Comparison of ENCODE assay signal across 17 mouse cellular contexts in genomic region chr2:91460771-91461170, GRCm38 (mm10). TPM values are rescaled to one million over a fixed set of nuclear protein-coding genes. Genes with fewer than 3 reads are reported as not detected.
A peak's percentile ranks its signal among the peaks of the same experiment; 100 is the strongest.
DNase-seq lines count a peak whose midpoint lies in the region; ATAC-seq and TF ChIP-seq lines count a peak whose summit lies in the region.
"Had no signal": no experiment of that assay in that cellular context is flagged by ENCODE, and none has a peak within 500 bp of the region (broad histone marks: within the 10 kb centered on the region; RNA-seq: fewer than 3 reads in every experiment).

No protein-coding gene starts in this region.

- peaks cover 4% of the 10 kb centered on the region; the same call in 1 of the 2 replicates for H3K4me1 ChIP-seq in heart, adult 2 months (ENCODE audit: control insufficient read depth, insufficient read depth, low read length)
- H3K4me1 ChIP-seq in kidney, embryonic 16.5 days (ENCODE audit: insufficient read depth, low read length) = peaks cover 48% of the 10 kb centered on the region
- peaks cover 36% of the 10 kb centered on the region for H3K4me1 ChIP-seq in embryonic facial prominence, embryonic 13.5 days
- H3K4me1 ChIP-seq in heart, embryonic 16.5 days (ENCODE audit: control insufficient read depth, insufficient read depth, low read length) = peaks cover 34% of the 10 kb centered on the region

- WGBS in heart, adult 2 months = 70% methylated on average over 7 of the region's 7 CpGs
- 49% methylated on average over 7 of the region's 7 CpGs for WGBS in kidney, embryonic 16.5 days
- WGBS in embryonic facial prominence, embryonic 13.5 days = 57% methylated on average over 7 of the region's 7 CpGs
- 56% methylated on average over 7 of the region's 7 CpGs for WGBS in heart, embryonic 16.5 days

- 0 out of 2 replicates have a peak overlapping the region, but pooled peaks have one; percentile 3 for H3K4me2 ChIP-seq in kidney, embryonic 16.5 days (replicated peaks; ENCODE audit: low read depth, low read length)
- no peak overlapping the region for H3K4me2 ChIP-seq in embryonic facial prominence, embryonic 13.5 days
- no peak overlapping the region for H3K4me2 ChIP-seq in heart, embryonic 16.5 days (ENCODE audit: low read depth, low read length)

- H3K9ac ChIP-seq in heart, adult 2 months (ENCODE audit: low read depth, low read length) = no peak overlapping the region
- no peak overlapping the region for H3K9ac ChIP-seq in kidney, embryonic 16.5 days (replicated peaks; ENCODE audit: low read length)
- H3K9ac ChIP-seq in embryonic facial prominence, embryonic 13.5 days = peak overlapping the region; percentile 32; the same call in 1 of the 2 replicates
- no peak overlapping the region for H3K9ac ChIP-seq in heart, embryonic 16.5 days (ENCODE audit: low read length)
- H3K9ac ChIP-seq: hindbrain, embryonic 14.5 days; liver, embryonic 14.5 days had no signal

- no peak for DNase-seq in heart, adult 2 months
- no peak for DNase-seq in heart, postnatal 14 days
- no peak for DNase-seq in kidney, postnatal 25 days
- DNase-seq in cerebellum, adult 8-10 months = no peak
- DNase-seq: adrenal gland, postnatal 10 days; cerebellum, adult 9-10 months; kidney, adult 8-10 months; layer of hippocampus, postnatal 36 days; lung, postnatal 14 days; thymus, postnatal 36 days had no signal

- H3K4me3 ChIP-seq in heart, adult 2 months = no peak overlapping the region
- H3K4me3 ChIP-seq in kidney, embryonic 16.5 days (ENCODE audit: low read length) = no peak overlapping the region
- no peak overlapping the region for H3K4me3 ChIP-seq in embryonic facial prominence, embryonic 13.5 days
- H3K4me3 ChIP-seq in heart, embryonic 16.5 days (ENCODE audit: low read length) = no peak overlapping the region

- H3K9me3 ChIP-seq in kidney, embryonic 16.5 days (ENCODE audit: low read length) = no peaks in the 10 kb centered on the region
- no peaks in the 10 kb centered on the region for H3K9me3 ChIP-seq in embryonic facial prominence, embryonic 13.5 days
- H3K9me3 ChIP-seq in heart, embryonic 16.5 days (replicated peaks; ENCODE audit: control insufficient read depth, low read length) = peaks cover 4% of the 10 kb centered on the region; the same call in 1 of the 2 replicates

- no peak for TF ChIP-seq POLR2A in heart, adult 2 months (IDR thresholded peaks at IDR 0.05; ENCODE audit: insufficient read depth, low read depth, low read length)

- H3K79me2 ChIP-seq in heart, adult 2 months (replicated peaks; ENCODE audit: control insufficient read depth, insufficient read depth, low read length) = no peaks in the 10 kb centered on the region

- no peak for TF ChIP-seq EP300 in heart, adult 2 months (IDR thresholded peaks at IDR 0.05; ENCODE audit: insufficient read depth, low read depth, low read length)

- TF ChIP-seq CTCF in heart, adult 2 months (IDR thresholded peaks at IDR 0.05) = no peak

- ATAC-seq in kidney, embryonic 16.5 days (ENCODE audit: low FRiP score, low TSS enrichment) = no peak
- ATAC-seq in embryonic facial prominence, embryonic 13.5 days (ENCODE audit: insufficient number of reproducible peaks, insufficient read depth, low FRiP score, low TSS enrichment, low read depth) = no peak
- no peak for ATAC-seq in heart, embryonic 16.5 days (replicated peaks; ENCODE audit: extremely low read depth, insufficient read depth, low FRiP score)
- ATAC-seq: CD4-positive, CD25-positive, alpha-beta regulatory T cell, adult 4 months had no signal

- H3K27me3 ChIP-seq in heart, adult 2 months (ENCODE audit: control insufficient read depth, insufficient read depth, low read length) = no peaks in the 10 kb centered on the region
- no peaks in the 10 kb centered on the region for H3K27me3 ChIP-seq in kidney, embryonic 16.5 days (ENCODE audit: insufficient read depth, low read length)
- no peaks in the 10 kb centered on the region for H3K27me3 ChIP-seq in embryonic facial prominence, embryonic 13.5 days
- H3K27me3 ChIP-seq in heart, embryonic 16.5 days (ENCODE audit: control insufficient read depth, insufficient read depth, low read length) = no peaks in the 10 kb centered on the region

- no peaks in the 10 kb centered on the region for H3K36me3 ChIP-seq in heart, adult 2 months (ENCODE audit: control insufficient read depth, insufficient read depth, low read length)
- no peaks in the 10 kb centered on the region for H3K36me3 ChIP-seq in kidney, embryonic 16.5 days (ENCODE audit: insufficient read depth, low read length)
- H3K36me3 ChIP-seq in embryonic facial prominence, embryonic 13.5 days = no peaks in the 10 kb centered on the region
- no peaks in the 10 kb centered on the region for H3K36me3 ChIP-seq in heart, embryonic 16.5 days (ENCODE audit: control insufficient read depth, insufficient read depth)

- H3K27ac ChIP-seq in heart, adult 2 months = peak overlapping the region; percentile 57
- H3K27ac ChIP-seq in kidney, embryonic 16.5 days (ENCODE audit: low read length) = no peak overlapping the region
- H3K27ac ChIP-seq in embryonic facial prominence, embryonic 13.5 days = no peak overlapping the region
- H3K27ac ChIP-seq in heart, embryonic 16.5 days (ENCODE audit: low read length) = peak overlapping the region; percentile 78
- H3K27ac ChIP-seq: hindbrain, embryonic 14.5 days; liver, embryonic 14.5 days had no signal

- intact Hi-C loops in heart, adult 2 months (cut with DNase I) = no loop called here
- intact Hi-C loops in heart, postnatal 14 days (cut with DNase I) = no loop called here

RNA-seq across cellular contexts. Expression of gene Lrp4, which starts 3.5 kb away (rescaled TPM):
- 10 to 100 TPM; 10.6 to 12.3 TPM for total RNA-seq in heart, adult 2 months (2021)
- polyA plus RNA-seq in heart, adult 2 months (2012; rRNA removed) = 3.8 and 6.7 TPM in 2 replicates
- total RNA-seq in heart, postnatal 14 days (2021) = 10 to 100 TPM; 11.1 to 13.3 TPM
- 7.6 and 9.0 TPM in 2 replicates for polyA plus RNA-seq in kidney, embryonic 16.5 days (2015; fragmentation: Nextera tagmentation; extraction: Ambion mirVana)
- polyA plus RNA-seq in embryonic facial prominence, embryonic 13.5 days (2015; fragmentation: Nextera tagmentation; extraction: Ambion mirVana) = 9.1 and 9.6 TPM in 2 replicates
- 3.9 and 4.5 TPM in 2 replicates for polyA plus RNA-seq in heart, embryonic 16.5 days (2015; fragmentation: Nextera tagmentation; extraction: Ambion mirVana)
- total RNA-seq: megakaryocyte-erythroid progenitor cell, adult 5-6 weeks had no signal

RNA-seq across cellular contexts. Expression of gene 1110051M20Rik, which starts 16.3 kb away (rescaled TPM):
- 10 to 100 TPM in 1 of 2 experiments, 1 to 10 TPM in 1; 8.4 to 13.2 TPM for total RNA-seq in heart, adult 2 months (2021)
- 14.7 and 18.4 TPM in 2 replicates for polyA plus RNA-seq in heart, adult 2 months (2012; rRNA removed)
- 10 to 100 TPM; 10.5 to 12.0 TPM for total RNA-seq in heart, postnatal 14 days (2021)
- 66.9 and 68.9 TPM in 2 replicates for polyA plus RNA-seq in kidney, embryonic 16.5 days (2015; fragmentation: Nextera tagmentation; extraction: Ambion mirVana)
- 66.9 and 71.1 TPM in 2 replicates for polyA plus RNA-seq in embryonic facial prominence, embryonic 13.5 days (2015; fragmentation: Nextera tagmentation; extraction: Ambion mirVana)
- 42.9 and 46.0 TPM in 2 replicates for polyA plus RNA-seq in heart, embryonic 16.5 days (2015; fragmentation: Nextera tagmentation; extraction: Ambion mirVana)

Comparison
In these comparisons a context has a peak if more than half of its experiments do, and no peak if none do; other contexts are left out.
1. H3K27ac ChIP-seq: peak in heart, adult 2 months (single experiment) and heart, embryonic 16.5 days (single experiment); none in kidney, embryonic 16.5 days (single experiment) and embryonic facial prominence, embryonic 13.5 days (single experiment).